Mouse (Mus musculus): ENCODE data around the gene Maml1.
A peak's percentile ranks its signal among the peaks of the same experiment; 100 is the strongest.
"Not testable (repeated sequence)": the region's sequence is repeated elsewhere in the genome, so short reads cannot be mapped to it uniquely, and the experiment has no call there.

Gene Maml1

DNA sequence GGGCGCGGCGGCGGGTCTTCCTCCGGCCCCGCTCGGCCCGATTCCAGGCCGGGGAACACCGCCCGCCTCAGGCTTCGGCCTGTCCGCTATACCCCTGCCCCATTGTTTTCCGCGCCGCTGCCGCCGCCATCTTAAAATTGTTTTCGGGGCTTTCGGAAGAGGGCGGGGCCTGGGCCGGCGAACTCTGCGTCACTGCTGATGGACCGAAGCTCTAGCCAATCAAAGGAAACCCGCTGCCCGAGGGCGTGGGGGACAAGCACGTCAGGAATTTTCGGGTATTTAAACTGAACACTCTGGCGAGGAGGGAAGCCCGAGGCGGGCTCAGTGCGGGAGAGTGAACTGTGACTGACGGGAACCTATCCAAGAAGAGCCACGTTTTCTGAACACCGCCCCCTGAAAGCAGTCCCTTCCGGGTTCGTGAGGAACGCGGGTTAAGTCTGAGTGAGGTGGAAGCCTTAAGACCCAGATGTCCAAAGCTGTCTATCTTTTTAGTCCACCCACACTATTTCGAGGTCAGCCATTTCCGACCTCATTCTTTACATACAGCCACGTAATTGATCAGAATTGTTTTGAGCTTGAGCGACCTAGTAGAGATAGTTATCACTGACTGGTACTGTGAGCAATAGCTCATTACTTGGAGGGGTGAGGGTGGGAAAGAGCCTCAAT lies at the start of gene Maml1:
Gene Maml1, minus strand, starts transcription at position 122 of the 666 bp plus-strand sequence.
- DNase-seq (ENCODE audit: low spot score), result peak; percentile 98

DNA sequence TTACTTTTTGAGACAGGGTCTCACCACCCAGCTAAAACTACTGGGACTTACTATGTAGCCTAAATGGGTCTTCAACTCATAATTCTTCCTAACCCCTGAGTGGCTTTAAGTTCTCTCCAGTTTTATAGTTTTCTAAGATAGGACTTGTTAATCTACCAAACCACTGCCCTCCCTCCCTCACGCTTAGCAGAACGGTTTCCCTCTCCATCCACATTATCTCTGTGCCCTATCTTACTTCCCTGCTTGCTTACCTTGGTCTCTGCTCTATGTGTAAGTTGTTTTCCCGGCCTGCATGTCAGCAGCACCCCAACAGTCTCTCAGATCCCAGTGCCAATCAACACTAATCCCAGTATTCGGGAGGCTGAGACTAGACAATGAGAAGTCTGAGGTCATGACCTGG lies 44.8 kb upstream of the Maml1 start:
- no peak for DNase-seq (ENCODE audit: low spot score)

DNA sequence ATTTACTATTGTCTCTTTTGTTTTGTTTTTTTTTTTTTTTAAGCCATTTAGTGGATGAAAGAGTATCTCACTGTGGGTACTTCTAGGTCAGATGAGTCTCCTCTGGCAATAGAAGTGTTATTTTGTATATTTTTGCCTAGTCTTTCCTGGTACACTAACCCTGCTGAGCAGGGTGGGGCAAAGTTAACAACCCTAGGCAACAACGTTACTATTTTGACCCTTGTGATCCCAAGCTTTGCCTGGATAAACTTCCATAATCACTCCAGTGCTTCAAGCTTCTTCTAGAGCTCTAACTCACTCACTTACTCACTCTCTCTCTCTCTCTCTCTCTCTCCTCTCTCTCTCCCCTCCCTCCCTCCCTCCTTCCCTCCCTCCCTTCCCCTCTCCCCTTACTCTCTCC lies 44.0 kb upstream of the Maml1 start:
- no peak for DNase-seq (ENCODE audit: low spot score)

DNA sequence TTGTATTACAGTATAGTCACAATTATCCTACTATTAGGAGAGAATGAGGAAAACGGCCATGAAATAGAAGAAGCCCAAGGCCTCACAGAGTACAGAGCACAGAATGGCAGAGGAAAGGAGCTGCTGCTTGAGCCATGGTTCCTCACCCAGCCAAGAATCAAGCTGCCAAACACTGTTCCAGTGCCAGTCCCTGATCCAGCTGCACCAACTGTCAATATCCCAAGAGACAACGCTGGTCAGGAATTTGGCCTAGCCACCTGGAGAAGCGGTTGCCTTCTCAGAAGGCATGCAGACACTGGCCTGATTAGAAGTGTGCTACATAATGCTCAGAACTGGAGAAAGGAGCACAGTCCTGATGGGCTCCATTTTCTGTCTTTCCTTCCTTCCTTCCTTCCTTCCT lies 41.1 kb upstream of the Maml1 start:
- no peak for DNase-seq (ENCODE audit: low spot score)

DNA sequence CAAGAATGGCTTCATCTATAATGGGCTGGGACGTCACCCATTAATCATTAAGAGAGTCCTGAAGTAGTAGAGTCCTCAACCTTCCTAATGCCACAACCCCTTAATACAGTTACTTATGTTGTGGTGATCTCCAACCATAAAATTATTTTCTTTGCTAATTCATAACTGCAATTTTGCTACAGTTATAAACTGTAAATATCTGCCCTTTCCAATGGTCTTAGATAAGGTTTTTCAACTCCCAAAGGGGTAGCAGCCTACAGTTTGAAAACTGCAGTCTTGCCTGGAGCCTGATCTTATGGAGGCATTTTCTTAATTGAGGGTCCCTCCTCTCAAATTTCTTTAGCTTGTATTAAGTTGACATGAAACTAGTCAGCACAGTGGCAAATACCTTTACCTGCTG lies 37.3 kb upstream of the Maml1 start:
- no peak for DNase-seq (ENCODE audit: low spot score)

DNA sequence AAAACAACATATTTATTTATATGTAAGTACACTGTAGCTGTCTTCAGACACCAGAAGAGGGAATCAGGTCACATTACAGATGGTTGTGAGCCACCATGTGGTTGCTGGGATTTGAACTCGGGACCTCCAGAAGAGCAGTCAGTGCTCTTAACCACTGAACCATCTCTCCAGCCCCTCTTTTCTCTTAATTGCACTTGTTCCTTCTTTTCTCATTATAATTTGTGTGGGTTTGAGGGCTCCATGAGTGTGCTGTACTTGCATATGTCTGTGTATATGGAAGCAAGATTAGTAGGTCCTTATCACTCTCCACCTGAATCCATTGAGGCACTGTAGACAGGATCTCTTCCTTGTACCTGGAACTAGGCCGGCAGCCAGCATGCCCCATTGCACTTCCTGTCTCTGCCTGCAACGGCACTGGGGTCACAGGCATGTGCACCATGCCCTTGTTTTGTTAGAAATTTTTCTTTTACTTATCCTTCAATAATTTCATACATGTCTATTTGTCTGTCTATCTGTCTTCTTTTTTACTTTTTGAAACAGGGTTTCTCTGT lies 36.0 kb upstream of the Maml1 start:
- DNase-seq (ENCODE audit: low spot score), result no peak

DNA sequence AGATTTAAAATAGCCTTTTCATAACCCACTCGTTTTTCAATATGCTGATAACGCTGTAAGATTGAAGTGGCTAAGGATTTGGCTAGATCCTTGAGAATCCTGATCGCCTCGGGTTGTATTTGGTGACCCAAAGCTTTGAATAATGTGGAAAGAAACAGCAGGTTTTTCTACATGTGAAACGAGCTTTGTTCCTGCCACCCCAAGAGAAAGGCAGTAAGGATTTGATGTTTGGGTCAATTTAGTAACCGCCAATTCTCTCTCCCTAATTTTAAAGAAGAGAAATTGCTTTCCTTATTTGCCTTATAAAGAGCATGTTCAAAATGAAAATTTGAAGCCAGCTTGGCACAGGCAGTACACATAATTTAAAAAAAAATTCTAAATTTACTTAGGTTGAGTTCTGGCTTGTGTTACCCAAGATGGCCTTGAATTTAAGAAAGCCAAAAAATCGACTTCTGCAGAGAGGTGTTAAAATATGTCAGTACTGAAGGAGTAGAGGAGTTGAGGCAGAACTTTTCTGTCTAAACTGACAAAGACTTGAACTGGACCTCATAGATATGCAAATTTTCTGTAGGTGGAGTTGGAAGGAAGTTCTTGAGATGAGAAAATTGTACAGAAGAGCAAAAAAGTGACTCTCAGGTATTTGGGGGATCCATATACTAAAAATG lies 34.3 kb upstream of the Maml1 start:
- DNase-seq (ENCODE audit: low spot score), result no peak

DNA sequence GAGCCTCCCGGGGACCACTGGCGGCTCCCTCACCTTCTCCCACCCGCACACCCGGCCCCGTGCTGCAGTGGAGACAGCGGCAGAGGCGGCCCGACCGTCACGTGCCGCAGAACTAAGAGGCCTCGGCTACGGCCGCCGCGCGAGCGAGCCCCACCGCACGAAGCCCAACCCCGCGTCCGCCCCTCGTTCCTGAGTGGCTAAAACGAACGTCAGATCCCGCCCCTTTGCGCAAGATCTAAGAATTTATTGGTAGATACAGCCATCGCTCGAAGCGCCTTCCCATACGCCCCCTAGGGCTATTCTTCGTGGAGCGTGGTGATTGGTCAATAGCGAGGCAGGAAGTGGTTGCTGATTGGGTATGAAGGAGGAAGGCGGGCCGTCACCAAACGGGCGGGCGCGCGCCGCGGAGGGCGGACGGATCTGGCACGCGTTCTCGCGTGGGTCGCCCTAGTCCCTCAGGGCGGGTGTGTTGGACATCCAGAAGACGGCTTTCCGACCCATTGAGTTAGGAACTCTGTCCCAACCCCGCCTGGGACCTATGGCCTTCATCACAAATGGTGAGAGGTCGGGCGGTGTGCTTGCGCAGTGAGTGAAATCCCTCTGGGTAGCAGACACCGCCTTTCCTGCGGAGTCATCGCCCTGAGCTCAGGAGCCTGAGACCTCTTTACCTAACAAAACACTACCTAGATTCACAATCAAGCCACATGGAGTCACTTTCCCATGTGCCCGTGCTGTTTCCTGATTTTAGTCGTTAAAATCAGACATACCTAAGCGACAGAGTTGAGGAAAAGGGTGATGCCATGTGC lies 33.6 kb upstream of the Maml1 start, which contains the start of gene Canx:
Gene Canx, minus strand, starts transcription at position 178 of the 806 bp plus-strand sequence.
- DNase-seq (ENCODE audit: low spot score), result peak; percentile 99

DNA sequence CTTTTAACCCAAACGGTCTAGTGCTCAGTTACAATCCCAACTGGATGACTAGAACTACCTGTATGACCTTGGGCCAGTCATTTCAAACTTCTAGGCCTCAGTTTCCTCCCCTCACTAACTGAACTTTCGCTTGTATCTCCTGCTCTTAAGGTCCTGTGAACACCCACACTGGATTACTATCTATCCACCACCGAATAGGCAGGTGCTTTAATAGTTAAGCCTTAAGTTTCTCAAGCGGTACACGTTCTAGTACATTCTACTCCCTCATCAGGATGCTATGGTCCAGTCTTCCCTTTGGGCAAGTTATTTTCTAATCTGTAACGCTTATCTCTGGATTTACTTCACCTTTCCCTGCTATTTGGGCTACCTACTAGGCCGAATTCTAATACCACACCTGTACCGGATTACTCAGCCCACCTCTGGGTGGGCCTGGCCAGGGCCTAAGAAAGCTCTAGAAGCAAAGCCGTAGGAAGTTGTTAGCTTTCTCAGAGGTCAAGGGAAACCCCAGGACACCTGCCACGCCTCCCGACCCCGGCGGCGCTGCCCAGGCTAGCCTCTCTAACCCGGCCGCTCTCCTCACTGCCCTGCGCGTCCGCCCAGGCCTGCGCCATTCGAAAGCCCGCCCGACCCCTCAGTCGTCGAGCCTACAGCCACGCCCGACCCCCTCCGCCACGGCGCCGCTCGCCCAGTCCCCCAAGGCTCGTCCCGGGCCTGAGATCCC lies 32.8 kb upstream of the Maml1 start:
- no peak for DNase-seq (ENCODE audit: low spot score)

DNA sequence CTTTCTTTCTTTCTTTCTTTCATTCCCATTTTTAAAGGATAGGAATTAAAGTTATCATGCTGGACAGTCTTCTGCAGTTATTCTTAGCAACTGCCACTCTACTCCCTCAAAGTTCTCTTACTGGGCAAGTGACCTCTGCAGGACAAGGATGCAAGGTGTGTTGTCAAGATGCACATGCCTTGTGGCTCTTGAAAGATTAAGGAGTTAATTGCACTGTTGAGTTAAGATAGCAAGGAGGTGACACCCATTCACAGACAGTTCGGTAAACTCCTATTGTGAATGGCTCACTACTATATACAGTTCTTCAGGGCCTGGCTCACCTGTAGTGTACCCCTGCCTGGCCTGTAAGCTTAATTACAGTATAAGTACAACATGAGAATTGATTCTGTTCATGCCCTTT lies 31.7 kb upstream of the Maml1 start:
- peak; percentile 9 for DNase-seq (ENCODE audit: low spot score)

DNA sequence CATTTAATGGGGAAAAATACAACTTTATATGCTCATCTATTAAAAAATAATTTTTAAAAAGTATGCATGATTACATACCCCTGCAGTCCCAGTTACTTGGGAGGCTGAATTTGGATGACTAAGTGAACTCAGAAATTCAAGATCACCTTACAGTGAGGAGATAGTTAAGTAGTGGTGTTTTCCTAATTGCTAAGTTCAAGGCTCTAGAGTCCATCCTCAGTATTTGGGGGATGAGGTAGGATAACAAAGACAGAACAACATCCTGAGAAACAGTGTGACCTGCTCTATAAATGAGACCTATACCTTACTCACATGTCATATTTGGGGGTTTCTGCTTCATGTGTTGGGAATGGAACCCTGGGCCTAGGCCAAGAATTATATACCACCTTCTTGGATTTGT lies 30.2 kb upstream of the Maml1 start:
- DNase-seq (ENCODE audit: low spot score), result no peak

DNA sequence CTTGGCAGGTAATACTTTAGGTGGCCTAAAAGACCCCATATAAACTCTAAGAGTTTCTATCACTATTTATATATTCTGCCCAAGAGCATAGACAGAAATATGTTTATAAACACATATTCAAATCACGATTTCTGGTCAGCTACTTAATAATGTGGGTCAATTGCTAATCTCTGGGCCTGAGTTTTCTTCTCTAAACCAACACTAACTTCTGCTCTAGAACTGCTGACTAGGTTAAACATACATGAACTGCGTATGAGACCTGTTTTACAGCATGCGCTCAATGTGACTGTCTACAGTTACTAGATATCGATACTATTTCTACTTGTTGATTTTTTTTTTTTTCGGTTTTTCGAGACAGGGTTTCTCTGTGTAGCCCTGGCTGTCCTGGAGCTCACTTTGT lies 29.1 kb upstream of the Maml1 start:
- no peak for DNase-seq (ENCODE audit: low spot score)

DNA sequence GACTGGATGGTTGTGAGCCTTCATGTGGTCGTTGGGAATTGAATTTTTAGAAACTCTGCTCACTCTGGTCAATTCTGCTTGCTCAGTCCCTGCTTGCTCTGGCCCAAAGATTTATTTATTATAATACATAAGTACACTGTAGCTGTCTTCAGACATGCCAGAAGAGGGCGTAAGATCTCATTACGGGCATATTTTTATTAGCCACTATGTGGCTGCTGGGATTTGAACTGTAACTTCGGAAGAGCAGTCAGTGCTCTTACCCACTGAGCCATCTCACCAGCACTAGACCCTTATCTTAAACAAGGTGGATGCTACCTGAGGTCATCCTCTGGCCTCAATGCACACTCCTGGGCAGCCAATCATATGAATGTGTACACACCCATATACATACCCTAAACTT lies 27.2 kb upstream of the Maml1 start:
- DNase-seq (ENCODE audit: low spot score), result not testable (repeated sequence)

DNA sequence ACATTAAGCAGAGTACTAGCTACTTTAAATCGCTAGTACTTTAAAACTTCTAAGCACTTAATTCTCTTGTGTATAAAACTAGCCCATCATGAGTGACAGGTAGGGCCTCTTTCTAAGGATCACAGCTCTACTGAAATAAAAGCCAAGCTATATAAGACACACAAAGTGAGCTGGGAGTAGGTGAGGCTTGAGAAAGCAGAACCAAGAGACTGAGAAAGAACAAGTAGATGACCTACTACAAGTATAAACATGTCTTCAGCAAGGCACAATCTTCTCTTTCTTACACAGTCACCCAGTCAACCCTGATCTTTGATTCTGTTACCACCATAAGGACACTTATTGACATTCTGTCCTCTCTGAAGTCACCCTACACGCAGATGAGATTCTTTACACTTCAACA lies 20.7 kb upstream of the Maml1 start:
- DNase-seq (ENCODE audit: low spot score), result no peak

DNA sequence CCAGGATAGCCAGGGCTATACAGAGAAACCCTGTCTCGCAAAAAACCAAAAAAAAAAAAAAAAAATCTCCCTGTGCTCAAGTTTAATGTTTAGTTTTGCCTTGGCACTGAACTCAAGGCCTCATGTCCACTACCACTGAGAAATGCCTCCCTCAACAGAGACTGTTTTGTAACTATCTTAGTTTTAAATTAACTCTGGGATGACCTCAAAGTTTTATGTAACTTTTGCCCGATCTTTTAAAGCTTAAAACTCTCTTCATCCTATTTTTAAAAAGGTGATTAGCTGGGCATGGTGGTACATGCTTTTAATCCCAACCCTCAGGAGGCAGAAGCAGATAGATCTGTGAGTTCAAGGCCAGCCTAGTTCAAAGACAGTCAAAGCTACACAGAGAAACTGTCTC lies 11.3 kb upstream of the Maml1 start:
- no peak for DNase-seq (ENCODE audit: low spot score)

DNA sequence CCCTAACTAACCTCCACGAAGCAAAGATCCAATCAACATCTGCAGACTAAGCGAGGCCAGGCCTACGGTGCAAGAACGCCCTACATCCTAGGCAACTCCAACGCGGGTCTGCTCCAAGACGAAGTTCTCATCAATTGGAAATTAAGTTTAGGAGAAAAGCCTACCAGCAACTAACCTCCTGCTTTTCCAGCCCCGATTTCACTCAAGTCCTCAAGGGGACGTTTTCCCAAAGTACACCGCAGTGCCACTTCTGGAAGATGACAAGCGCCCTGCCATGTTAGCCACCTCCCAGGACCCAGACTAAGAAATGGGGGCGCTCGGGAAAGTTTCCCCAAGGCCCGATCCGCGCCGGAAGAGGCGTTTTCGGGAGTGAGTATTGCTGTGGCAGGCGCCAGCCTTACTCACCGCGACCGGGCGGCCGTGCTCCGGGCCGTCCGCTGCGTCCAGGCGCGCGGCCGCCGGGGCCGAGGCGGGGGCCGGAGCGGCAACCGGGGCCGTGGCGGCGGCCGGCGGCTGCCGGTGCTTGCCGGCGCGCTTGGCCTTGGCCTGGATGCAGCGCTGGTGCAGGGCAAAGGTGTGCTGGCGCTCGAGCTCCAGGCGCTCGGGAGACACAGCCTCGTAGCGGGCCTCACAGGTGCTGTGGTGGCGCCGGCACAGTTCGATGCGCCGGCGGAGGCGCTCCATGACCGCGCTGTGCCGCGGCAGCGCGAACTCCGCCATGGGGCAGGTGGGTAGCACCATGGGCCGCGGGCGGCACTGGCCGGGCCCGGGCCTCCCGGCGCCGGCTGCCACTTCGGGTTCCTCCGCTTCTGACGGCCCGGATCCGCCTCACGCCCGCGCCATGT lies 568 bp downstream of the Maml1 start:
- DNase-seq (ENCODE audit: low spot score), result peak; percentile 71

DNA sequence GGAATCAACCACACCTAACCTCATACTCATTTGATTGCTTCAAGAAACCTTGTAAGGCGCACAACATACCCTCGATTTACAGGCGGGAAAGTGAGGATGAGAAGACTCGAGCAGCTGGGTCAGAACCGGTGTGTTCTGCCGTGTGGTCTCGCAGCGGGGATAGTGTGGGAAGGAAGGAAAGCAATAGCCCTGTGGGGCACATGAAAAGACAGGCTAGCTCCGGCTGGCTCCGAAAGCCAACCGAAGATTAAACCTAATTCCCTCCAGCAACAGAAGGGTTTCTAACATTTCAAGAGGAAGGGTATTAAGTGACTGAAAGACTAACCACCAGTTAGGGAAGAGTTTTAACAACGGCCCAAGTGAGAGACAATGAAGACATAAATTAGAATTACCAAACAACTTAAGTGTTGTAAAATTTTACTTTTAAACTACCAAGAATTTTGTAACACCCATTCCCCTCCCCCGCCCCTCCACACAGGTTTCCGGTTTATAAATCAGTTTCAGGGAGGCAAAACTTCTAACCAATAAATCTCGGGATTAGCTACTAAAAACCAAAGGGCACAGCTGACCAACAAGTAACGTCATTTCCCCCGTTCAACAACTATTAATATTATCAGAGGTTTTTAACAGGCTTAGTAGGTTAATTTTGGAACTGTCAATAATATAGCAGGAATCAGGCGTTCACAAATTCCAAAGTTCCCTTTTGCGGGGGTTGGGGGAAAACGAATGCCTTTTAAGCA lies 1.5 kb downstream of the Maml1 start:
- peak; percentile 17 for DNase-seq (ENCODE audit: low spot score)

DNA sequence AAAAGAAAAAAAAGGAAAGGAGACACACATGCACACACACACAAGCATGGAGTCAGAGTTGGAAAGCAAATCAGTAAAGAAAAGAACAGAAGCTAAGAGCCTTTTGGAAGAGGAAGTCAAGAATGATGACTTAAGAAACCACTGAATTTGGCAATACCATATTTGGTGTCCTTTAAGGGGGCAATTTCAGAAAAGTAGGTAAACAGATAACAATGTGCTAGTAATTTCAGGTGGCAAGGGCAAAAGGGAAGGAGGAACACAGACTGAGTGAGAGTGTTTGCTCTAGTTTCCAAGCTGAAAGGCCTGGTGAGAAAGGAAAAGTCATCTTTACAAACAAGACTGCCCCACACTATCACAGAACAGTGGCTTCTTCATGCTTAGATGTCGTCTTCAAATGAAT lies 5.7 kb downstream of the Maml1 start:
- no peak for DNase-seq (ENCODE audit: low spot score)

DNA sequence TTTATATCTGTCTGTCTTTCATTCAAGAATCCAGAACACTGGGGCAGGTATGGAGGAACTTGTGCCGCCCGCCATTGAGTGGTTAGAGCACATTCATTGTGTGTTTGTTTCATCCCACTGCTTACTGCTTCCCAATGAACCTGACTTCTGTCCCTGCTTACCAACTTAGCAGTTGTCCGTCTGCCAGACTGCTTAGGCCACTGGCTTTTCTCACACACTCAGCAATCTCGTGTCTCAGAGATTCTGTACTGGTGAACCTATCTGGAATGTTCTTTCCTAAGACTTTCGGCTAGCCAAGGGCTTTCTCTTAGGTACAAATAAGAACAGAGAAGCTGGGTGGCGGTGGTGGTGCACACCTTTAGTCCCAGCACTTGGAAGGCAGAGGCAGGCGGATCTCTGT lies 6.4 kb downstream of the Maml1 start:
- DNase-seq (ENCODE audit: low spot score), result no peak

DNA sequence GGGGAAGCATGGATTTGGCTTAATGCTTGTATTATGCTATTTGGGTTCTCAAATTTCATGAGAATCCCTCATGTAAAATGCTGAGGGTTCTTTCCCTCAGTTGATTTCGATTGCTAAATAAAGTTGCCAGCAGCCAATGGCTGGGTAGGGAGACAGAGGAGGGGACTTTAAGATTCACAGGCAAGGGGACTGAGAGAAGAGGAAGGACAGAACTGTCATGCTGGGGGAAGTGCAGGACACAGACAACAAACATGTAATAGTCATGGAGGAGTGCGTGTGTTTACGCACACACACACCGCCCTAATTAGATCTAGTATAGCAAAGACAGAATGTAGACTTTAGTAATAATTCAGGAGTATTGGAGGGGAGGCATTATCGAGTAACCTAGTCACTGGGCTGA lies 6.8 kb downstream of the Maml1 start:
- DNase-seq (ENCODE audit: low spot score), result no peak

DNA sequence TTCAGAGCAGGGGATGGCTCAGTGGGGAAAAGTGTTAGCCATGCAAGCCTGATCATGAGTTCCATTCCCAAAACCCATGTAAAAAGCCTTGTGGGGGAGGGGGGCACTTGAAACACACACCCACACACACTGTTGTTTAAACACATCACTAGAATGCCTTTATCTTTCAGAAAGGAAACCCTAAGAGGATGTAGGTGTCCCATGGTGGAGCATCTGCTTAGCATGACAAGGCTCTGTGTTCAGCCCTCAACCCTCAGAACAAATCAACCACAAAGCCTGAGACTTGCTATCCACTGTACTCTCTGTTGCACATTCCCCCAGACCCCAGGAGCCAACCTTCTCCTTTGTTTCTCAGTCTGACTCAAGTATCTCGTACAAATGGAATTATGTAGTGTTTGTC lies 12.1 kb downstream of the Maml1 start:
- no peak for DNase-seq (ENCODE audit: low spot score)
